Mouse (Mus musculus) yolk sac, embryonic 10.5 days (tissue): Measurements from ENCODE around the gene Flnb.
A peak's percentile ranks its signal among the peaks of the same experiment; 100 is the strongest.

Experiments used
- DNase-seq: peaks from one replicate; pipeline ENCODE4 v3.0.0-alpha.2; 2017; ENCODE audit warnings: low spot score

Flnb gene

DNA sequence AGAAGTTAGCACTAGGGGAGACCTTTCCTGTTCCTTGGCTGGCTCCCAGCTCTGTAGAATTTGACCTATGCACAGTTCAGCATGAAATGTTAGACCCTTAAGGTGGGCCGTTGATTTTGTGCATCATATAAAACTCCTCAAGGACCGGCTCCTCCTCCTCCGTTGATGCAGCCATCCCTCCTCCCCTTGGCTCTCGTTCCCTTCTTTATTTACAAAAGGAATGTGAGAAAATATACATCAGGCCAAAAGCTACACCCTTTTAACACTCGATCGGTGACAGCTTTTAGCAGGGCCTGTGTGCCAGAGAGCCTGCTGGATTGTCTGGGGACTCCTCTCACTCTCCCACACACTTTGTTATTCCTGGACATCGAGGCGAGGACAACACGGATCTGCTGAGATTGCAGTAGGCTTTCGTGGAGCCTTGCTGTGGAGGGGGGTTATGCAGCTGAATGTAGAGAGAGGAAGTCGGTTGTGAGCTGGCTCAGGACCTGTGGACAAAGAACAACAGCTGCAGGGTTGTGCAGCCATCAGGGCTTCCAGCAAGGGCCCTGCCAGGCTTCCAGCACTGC, 82.8 kb downstream of the Flnb start:
- no peak for DNase-seq

DNA sequence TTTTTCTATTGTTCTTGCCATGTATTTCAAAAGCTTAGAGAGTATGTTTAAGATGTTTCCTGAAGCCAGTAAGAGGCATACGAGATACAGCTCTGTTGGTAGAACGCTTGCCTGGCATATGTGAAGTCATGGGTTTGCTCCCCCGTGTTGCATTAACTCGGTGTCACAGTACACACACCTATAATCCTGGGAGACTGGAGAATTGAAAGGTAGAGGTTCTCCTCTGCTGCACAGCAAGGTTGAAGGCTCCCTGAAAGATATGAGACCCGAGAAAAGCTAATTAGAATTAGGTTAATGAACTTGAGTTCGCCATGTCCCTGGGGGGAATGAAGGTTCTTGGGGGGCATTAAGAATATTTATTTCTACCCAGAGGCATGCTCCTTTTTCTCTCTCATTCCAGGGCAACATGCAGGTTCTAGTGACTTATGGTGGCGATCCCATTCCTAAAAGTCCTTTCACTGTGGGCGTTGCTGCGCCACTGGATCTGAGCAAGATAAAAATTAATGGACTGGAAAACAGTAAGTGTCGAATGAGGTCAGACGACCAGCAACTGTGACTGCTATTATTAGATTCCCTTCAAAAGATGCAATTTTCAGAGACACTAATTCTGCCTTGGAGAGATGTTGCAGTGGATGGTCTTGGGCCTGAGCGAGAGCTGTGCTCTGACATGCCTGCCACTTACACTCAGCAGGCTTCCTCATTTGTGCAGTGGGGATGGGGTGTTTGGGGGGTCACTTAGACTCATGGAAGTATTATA, 83.9 kb downstream of the Flnb start:
- no peak for DNase-seq

DNA sequence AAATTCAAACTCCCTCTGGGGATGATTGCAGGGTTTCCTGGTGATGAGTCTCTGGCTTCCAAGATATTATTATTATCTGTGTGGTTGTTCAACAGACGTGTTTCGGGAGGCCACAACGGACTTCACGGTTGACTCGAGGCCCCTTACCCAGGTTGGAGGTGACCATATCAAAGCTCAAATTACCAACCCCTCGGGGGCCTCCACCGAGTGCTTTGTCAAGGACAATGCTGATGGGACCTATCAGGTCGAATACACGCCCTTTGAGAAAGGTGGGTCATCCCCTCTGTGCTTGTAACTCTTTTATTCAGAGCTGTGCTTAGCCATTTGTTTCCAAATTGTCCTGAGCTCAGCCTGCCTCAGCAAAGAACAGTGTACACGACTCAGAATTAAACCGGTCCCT, 89.3 kb downstream of the Flnb start:
- DNase-seq = no peak

DNA sequence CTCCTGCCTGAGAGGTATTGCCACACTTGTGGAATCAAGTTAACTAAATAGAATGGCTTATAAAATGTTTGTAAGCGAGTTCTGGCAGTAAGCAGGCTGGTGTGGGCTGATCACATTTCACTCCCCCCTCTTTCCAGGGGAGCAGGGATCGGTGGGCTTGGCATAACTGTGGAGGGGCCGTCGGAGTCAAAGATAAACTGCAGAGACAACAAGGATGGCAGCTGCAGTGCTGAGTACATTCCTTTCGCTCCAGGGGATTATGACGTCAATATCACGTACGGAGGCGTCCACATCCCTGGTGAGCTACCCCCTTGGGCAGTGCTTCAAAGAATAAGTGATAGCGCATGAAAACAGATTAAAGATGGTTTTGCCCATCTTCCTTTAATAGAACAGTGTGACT, 91.7 kb downstream of the Flnb start:
- DNase-seq = no peak

DNA sequence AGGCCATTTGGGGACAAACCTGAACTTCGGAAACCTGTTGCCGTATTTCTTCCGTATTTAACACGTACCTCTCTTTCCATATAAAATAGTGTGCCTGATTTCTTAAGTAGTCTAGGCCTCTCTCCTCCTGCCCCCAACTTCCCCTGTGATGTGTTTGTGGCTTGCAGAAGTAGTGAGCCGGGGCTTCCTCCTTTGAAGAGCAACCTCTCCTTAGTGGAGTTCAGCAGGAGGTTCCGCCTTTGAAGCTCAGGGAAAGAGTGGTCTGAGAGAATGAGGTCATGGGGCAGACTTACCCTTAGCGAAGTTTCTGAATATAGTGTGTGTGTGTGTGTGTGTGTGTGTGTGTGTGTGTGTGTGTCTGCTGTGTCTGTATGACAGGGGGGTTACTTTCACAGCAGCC, 96.1 kb downstream of the Flnb start:
- DNase-seq = no peak

DNA sequence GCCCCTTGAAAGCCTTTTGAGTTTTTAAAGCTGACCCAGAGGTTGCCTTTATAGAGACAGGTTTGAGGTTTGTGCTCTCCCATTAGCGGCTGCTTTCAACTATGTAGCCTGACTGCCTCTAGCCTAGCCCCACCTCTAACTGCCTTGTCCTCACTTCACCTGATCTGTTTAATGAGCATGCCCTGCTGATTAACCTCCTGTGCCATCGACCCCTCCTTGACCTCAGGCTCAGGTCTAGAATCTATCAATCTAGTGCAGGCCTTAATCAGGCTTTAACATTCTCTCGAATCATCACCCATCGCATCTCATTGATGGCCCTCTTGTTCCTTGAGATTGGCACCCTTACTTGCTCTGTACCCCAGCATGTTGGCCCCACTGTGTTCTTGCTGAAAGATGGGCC, 96.7 kb downstream of the Flnb start:
- no peak for DNase-seq

DNA sequence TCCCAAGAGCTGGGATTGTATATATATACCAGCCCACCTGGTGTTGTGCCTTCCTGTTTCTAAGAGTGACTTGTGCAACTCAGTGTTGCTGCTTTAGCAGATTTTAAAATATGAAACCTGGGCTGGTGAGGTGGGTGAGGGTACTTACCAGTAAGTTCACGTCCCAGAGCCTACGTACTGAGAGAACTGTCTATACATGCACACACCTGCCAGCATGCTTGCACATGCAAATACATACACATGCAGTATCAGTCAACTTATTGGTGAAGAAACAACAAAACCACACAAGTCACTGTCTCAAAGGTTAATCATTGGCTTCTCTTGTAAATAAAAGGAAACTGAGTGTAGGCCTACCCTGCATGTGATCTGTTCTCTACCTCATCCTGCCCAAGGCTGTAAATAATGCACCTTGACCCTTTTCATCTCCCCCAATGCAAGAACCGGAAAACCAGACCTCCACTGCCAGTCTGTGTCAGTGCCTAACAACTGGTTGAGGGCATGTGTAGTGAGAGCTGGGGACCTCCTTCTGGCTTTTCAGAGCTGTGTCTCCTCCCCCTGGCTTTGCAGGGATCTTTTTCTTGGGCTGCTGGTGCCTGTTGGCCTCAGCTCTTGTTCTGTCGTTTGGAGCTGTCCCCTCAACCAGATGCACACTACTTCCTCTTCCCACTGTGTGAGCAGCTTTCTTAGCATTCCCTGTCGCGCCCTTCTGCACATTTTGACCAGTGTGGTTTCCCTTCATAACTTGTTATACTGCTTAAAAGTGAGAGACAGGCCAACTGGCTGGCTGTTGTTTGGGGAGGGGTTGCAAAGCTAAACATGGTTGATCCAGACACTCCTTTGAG, 100.6 kb downstream of the Flnb start:
- peak; percentile 66 for DNase-seq

DNA sequence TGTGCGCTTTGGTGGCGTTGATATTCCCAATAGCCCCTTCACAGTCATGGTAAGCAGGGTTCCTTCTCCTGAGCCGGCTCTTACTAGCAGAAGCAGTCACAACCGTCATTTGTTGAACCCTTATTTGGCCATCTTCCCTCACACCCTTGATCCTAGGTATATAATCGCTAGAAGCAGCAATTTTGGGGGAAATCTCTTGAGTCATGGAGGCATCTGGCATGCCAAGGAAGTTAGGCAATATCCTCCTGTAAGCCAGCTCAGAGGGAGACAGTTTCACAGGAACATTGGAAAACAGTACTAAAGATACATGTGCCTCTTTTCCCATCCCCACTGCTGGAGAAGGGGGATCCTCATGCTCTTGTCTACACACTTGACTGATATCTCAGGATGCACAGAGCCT, 101.6 kb downstream of the Flnb start:
- no peak for DNase-seq

DNA sequence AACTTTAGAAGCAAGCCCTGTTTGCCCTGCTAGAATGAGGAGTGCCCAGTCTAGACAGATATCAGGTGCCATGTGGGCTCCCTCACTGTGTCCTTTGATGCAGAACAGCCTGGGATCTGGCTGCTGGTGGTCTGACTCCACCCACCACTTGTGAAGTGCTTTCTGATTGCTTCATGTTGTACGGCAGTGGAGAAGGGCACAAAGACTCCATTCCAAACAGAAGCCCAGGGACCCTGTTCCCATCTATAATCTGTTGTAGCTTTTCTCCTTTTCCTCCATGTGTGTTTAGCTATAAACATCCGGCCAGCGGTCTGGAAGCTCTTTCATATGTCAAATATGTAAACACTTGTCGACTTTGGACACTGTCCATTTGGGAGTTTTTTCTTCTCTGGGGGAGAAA, 102.2 kb downstream of the Flnb start:
- peak; percentile 41 for DNase-seq

DNA sequence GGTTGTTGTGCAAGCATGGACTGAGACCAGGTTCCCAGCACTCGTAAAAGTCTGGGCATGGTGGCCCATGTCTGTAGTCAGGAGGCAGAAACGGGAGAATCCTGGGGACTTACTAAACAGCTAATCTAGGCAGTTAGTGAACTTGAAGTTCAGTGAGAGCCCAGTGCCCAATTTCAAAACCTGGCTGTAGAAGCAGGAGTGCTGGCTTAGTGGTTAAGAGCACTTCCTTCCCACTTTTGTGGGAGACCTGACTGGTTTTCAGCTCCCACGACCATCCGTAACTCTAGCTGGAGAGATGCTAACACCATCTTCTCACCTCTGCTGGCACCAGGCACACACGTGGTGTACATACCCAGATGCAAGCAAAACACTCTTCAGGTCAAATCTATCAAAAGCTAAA, 103.7 kb downstream of the Flnb start:
- DNase-seq = no peak

DNA sequence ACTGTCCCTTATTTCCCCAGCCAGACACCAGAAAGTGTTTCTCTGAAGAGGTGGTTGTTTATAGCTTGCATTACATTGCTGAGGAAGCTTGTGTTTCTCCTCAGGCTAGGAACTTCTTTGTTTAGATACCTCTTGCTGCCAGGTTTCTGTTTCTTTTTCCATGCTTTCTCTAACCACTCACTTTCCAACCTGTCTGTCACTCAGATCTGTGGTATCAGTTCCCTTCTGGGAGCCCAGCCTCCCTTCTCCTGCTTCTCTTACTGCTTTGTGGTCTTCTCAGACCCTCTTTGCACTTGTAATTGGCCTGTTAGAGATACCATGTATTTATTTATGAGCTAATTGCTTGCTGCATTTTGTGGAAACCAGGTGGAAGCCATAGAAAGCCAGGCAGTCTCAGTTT, 105.9 kb downstream of the Flnb start:
- no peak for DNase-seq

DNA sequence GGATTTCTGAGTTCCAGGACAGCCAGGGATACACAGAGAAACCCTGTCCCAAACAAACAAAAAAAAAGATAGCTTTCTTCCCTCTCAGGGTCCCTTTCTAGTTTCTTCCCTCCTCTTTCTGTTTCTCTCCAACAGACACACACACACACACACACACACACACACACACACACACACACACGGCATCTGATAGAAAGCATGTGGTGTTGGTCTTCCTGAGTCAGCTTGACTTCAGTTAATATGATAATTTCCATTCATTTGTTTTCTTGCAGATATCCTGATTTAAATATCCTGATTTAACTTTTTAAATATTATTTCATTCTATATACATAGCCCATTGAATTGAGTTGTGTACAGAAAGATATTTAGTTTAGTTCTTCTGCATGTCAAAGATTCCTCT, 110.6 kb downstream of the Flnb start:
- DNase-seq = no peak

DNA sequence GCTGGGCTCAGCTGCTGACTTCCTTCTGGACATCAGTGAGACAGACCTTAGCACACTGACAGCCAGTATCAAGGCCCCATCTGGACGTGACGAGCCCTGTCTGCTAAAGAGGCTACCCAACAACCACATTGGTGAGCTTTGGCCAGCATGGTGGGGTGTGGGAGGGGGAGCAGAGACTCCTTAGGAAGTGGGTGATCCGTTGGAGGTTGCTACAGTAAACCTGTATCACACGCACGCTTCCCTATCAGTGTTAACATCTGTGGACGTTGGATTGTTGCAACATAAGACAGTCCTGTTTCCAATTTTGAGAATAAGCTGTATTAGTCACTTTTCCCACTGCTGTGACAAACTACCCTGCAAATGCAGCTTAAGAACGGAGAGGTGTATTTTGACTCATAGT, 111.3 kb downstream of the Flnb start:
- no peak for DNase-seq

DNA sequence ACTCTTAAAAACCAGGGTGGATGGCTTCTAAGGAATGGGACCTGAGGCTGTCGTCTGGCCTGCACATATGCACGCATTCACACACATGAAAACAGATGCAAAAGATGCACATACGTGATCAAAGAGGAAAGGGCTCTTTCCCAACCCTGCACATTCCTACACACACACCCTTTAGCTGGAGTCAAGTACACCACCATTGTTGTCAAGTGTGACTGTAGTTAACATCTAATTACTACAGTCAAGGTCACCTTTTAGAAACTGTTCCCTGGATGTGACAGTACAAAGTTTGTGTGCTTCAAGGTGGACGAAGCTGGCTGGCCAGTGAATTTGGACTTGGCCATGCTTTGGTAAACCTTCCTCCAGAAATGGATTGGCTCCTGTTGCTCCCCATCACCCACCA, 114.4 kb downstream of the Flnb start:
- no peak for DNase-seq

DNA sequence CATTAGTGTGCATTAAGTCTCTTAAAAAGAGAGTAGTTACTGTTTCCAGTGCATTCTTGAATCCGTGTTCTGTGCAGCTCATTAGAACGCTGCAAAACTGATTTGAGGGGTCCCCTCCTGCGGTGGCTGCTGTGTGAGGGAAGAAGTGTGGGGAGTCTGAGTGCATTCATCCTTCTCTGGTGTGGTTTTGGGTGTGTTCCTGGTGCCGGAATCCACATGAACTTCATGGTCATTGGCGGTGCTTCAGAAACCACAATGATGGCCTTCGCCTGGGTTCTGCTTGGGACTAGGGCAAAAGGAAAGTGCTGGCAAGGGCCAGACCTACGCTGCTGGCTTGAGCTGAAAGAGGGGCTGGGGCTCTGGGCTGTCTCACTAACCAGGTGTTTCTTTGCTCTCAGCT, 116.4 kb downstream of the Flnb start:
- no peak for DNase-seq

DNA sequence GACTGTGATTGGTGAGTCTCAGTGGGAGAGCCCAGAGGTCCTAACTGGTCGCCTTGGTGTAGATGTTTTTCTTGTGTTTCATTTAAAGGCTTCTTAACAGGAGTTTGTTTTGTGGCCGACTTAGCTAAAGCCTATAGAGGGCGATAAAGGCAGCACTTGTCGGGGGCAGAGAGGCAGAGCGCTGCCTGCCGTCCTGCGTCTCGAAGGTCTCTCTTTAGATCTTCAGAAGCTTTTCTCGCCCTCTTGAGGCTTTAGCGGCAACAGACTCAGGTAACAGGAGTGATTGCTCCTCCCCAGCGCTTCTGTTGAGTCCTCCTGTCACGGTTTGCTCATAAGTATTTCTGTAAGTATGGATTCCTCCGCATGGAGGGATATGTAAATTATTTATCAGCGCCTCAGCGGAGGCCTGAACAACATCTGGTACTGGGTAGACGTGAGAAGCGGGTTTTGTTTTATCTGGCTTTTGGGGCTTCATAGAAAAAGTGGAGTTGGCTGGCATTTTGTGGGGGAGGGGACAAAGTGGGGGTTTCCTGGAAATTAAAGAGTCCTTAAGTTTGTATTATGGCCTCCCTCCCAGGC, 119.4 kb downstream of the Flnb start:
- peak; percentile 44 for DNase-seq

DNA sequence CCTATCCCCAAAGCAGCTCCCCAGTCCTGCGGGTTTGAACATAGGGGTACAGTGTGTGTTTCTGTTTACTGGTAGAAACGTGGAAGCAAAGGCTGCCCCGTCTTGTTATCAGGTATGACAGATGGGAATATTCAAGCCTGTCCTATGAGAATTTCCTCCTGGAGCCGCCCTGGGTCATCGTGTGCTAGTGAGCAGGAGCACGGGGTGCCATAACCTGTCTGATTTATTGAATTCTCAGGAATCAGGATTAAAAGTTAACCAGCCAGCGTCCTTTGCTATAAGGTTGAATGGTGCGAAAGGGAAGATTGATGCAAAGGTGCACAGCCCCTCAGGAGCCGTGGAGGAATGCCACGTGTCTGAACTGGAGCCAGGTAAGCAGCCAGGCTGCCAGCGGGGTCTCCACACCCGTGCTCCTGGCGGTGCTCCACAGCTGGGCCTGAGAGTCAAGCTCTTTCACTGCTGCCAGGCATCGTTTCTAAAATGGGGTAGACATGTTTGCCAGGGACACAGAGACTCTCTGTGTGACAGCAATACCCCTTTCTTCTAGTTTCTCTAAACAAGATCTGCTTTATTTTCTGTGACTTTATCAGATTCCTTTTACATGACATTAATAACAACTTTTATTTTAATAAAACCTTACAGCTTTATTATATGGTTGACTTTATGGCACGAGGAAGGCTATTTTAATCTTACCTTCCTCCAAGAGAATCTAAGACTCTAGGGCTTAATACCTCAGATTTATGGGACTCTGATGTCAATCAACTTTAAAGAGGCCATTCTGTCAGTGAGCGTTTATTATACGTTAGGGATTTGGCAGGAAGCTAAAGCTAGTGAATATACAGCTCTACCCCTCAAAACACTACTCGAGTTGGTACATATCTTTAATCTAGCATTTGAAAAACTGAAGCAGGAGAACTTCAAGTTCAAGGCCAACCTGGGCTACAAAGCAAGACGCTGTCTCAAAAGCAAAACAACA, 121.3 kb downstream of the Flnb start:
- DNase-seq = no peak

DNA sequence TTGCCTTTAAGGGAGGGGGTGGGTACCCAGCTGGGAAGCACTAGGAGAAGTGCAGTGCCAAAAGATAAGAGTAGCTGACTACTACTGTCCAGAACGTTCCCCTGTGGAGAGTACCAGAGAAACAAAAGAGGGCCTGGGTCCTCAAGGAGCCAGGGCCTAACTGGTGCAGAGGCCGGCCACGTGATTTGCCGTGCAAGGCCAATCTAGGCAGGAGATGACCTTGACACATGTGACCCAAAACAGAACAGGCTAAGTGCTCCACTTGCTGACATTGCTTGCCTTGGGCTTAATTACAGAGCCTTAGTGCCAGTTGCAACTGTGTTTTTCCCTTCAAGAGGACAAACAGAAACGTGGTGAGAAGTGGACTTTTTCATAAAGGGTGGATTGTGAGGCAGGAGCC, 123.7 kb downstream of the Flnb start:
- DNase-seq = no peak

DNA sequence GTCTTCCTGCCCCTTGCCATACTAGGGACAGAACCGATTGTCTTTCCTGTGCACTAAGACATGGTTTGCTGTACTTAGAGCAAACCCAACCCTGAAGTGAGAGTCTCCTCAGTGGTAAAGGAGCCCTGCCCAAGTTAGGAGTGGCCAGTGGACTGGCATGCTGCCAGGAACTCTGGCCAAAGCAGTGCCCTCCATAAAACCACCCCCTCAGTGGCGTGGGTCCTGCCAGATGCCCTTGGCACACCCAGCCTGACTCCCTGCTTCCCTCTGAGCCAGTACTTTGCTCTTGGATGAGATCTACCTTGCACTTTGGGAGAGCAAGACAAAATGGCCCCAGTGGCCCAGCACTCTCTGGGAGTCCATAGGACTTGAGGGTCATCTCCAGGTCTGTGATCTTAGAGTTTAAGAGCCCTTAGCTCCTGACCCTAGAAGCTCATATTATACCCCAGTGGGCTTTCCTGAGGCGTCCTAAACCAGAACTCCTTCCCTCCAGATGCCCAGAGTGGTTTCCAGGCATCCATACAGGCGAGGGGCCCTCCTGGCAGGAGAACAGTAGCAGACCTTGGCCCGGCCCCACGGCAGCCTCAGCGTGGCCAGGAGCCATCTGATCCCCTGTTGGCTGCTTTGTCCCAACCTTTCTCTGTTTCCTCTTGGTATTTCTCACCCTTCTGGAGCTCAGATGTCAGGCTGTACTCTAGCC, 125.5 kb downstream of the Flnb start:
- no peak for DNase-seq

DNA sequence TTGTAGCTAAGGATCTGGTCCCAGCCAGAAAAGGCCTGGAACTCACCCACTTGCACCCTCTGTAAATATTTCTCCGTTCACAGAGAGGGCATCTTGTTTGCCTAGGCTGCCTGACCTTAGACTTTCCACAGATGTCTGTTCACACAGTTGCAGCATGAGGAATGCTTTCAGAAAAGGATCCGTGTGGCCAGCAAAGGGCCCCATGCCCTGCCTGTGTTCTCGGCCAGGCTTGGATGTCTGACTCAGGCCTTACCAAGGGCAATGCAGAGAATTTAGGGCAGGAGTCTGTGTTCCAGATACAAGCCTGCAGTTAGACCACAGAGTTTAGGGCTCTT, 126.0 kb downstream of the Flnb start:
- DNase-seq = no peak

DNA sequence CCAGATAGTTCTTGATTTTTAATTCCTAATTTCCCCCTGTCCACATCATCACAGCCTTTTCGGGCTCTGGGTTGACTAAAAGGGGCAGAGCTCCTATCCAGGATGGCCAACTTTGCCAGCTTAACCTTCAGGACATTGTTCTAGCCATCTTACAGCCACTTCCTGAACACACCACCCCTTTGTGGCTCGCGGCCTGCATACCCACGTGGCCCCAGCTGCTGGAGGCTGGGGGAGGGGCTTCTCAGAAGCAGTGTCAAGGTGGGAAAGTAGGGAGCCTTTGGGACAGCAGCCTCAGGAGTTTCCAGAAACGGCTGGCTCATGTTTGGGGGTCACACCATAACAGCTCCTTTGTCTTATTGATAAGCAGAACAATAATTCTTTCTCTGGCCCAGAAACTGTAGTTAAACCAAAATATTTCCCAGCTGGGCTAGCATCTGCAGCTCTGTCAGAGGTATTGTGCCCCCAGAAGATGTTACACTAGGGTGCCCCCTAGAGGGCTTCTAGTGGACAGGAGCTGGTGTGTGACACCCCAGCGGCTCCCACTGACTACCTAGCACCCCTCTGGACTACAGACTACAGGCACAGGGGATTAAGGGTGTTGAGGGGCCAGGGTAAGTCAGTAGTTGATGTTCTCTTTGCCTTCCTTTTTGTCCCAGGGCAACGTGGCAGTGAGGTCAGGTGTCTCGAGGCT, 126.7 kb downstream of the Flnb start:
- DNase-seq = no peak
